Mouse (Mus musculus): ENCODE measurements at regions not wholly inside any gene's neighbourhood (a gene's known extent, or its start where the extent isn't known, plus 50 kb on each side); places are given as distances from the start of the nearest gene placed in this dataset.

DNA sequence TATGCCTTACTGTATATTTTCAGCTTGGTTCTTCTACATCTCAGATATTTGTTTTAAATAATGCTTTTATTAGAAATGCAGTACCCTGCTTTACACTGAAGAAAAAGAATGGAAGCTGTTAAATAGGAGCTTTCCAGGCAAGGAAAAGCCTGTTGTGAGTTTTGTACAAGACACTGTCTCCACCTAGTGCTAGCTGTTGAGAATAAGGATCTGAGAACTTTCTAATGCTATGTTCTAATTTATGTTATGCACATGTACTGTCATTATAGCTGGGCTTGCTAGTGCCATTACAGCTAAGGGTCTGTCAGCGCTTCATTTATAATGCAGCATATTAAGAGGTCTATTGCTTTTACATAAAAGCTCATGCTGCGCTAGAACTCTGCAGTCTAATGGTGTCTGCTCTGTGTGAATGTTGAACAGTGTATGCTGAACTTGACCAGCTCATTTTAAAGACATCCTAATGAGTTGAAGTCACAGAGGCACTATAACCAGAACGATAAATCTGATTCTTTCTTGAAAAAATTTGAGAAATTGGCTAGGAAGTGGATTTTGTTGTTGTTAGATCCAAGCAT is 315.4 kb upstream of the Dnajc24 start:
- H3K4me1 ChIP-seq (replicated peaks; ENCODE audit: control insufficient read depth, insufficient read depth, low read length): no peaks in the 10 kb centered on the region
- no peak for ATAC-seq (replicated peaks; ENCODE audit: low FRiP score, low TSS enrichment, low read depth)
- H3K27ac ChIP-seq (ENCODE audit: low read depth): no peak overlapping the region
- no peak overlapping the region for H3K4me2 ChIP-seq (ENCODE audit: low read length)
- H3K9ac ChIP-seq (ENCODE audit: low read length): no peak overlapping the region
- no peaks in the 10 kb centered on the region for H3K9me3 ChIP-seq (ENCODE audit: control insufficient read depth, low read length)
- H3K4me3 ChIP-seq (ENCODE audit: low read depth, low read length): no peak overlapping the region
- H3K27me3 ChIP-seq (replicated peaks; ENCODE audit: control insufficient read depth, insufficient read depth, low read length): no peaks in the 10 kb centered on the region
- no peak for DNase-seq (ENCODE audit: low spot score)
- 83% methylated on average over 3 of the region's 3 CpGs for WGBS
- H3K36me3 ChIP-seq (ENCODE audit: control insufficient read depth, insufficient read depth, low read length): no peaks in the 10 kb centered on the region

- no peak overlapping the region for H3K4me3 ChIP-seq (ENCODE audit: low read depth, low read length)
- H3K36me3 ChIP-seq (ENCODE audit: control insufficient read depth, insufficient read depth, low read length): no peaks in the 10 kb centered on the region
- H3K27ac ChIP-seq (ENCODE audit: low read depth): no peak overlapping the region
- no peaks in the 10 kb centered on the region for H3K9me3 ChIP-seq (ENCODE audit: control insufficient read depth, low read length)
- WGBS: 74% methylated on average over 6 of the region's 6 CpGs
- DNase-seq (ENCODE audit: low spot score) (no peak), ATAC-seq (replicated peaks; ENCODE audit: low FRiP score, low TSS enrichment, low read depth) (no peak)
- H3K9ac ChIP-seq (ENCODE audit: low read length): no peak overlapping the region
- no peaks in the 10 kb centered on the region for H3K27me3 ChIP-seq (replicated peaks; ENCODE audit: control insufficient read depth, insufficient read depth, low read length)
- no peaks in the 10 kb centered on the region for H3K4me1 ChIP-seq (replicated peaks; ENCODE audit: control insufficient read depth, insufficient read depth, low read length)
- no peak overlapping the region for H3K4me2 ChIP-seq (ENCODE audit: low read length)
These were observed 343.4 kb upstream of the Dnajc24 start for GRCm38 (mm10) chr2:106346781-106347180.

GRCm38 (mm10) chr2:106347249-106347648 is 343.9 kb upstream of the Dnajc24 start:
- no peak overlapping the region for H3K9ac ChIP-seq (ENCODE audit: low read length)
- no peak overlapping the region for H3K4me3 ChIP-seq (ENCODE audit: low read depth, low read length)
- WGBS: 79% methylated on average over 7 of the region's 7 CpGs
- no peak overlapping the region for H3K4me2 ChIP-seq (ENCODE audit: low read length)
- H3K4me1 ChIP-seq (replicated peaks; ENCODE audit: control insufficient read depth, insufficient read depth, low read length): no peaks in the 10 kb centered on the region
- ATAC-seq (replicated peaks; ENCODE audit: low FRiP score, low TSS enrichment, low read depth) (no peak), DNase-seq (ENCODE audit: low spot score) (no peak)
- no peaks in the 10 kb centered on the region for H3K27me3 ChIP-seq (replicated peaks; ENCODE audit: control insufficient read depth, insufficient read depth, low read length)
- H3K9me3 ChIP-seq (ENCODE audit: control insufficient read depth, low read length): no peaks in the 10 kb centered on the region
- no peaks in the 10 kb centered on the region for H3K36me3 ChIP-seq (ENCODE audit: control insufficient read depth, insufficient read depth, low read length)
- H3K27ac ChIP-seq (ENCODE audit: low read depth): no peak overlapping the region

GRCm38 (mm10) chr2:106355565-106355964 is 337.5 kb upstream of the Mpped2 start:
- Histone ChIP-seq H3K9me3 (ENCODE audit: control insufficient read depth, low read length) (no peaks in the 10 kb centered on the region), H3K9ac (ENCODE audit: low read length) (no peak overlapping the region), H3K27ac (ENCODE audit: low read depth) (no peak overlapping the region), H3K36me3 (ENCODE audit: control insufficient read depth, insufficient read depth, low read length) (no peaks in the 10 kb centered on the region), H3K4me2 (ENCODE audit: low read length) (no peak overlapping the region), H3K4me3 (ENCODE audit: low read depth, low read length) (no peak overlapping the region), H3K4me1 (replicated peaks; ENCODE audit: control insufficient read depth, insufficient read depth, low read length) (no peaks in the 10 kb centered on the region; the same call in 1 of the 2 replicates), H3K27me3 (replicated peaks; ENCODE audit: control insufficient read depth, insufficient read depth, low read length) (no peaks in the 10 kb centered on the region)
- DNase-seq (ENCODE audit: low spot score) (no peak), ATAC-seq (replicated peaks; ENCODE audit: low FRiP score, low TSS enrichment, low read depth) (peak; percentile 59; the same call in 1 of the 2 replicates)
- 65% methylated on average over 3 of the region's 3 CpGs for whole genome bisulfite sequencing

- no peak overlapping the region for H3K27ac ChIP-seq (ENCODE audit: low read depth)
- no peak overlapping the region for H3K9ac ChIP-seq (ENCODE audit: low read length)
- H3K36me3 ChIP-seq (ENCODE audit: control insufficient read depth, insufficient read depth, low read length): no peaks in the 10 kb centered on the region
- no peaks in the 10 kb centered on the region; the same call in 1 of the 2 replicates for H3K4me1 ChIP-seq (replicated peaks; ENCODE audit: control insufficient read depth, insufficient read depth, low read length)
- H3K4me2 ChIP-seq (ENCODE audit: low read length): no peak overlapping the region
- ATAC-seq (replicated peaks; ENCODE audit: low FRiP score, low TSS enrichment, low read depth) (peak; percentile 88), DNase-seq (ENCODE audit: low spot score) (peak; percentile 77)
- 37% methylated on average over 5 of the region's 5 CpGs for WGBS
- no peaks in the 10 kb centered on the region for H3K27me3 ChIP-seq (replicated peaks; ENCODE audit: control insufficient read depth, insufficient read depth, low read length)
- H3K9me3 ChIP-seq (ENCODE audit: control insufficient read depth, low read length): no peaks in the 10 kb centered on the region
- no peak overlapping the region for H3K4me3 ChIP-seq (ENCODE audit: low read depth, low read length)
These were observed 337.0 kb upstream of the Mpped2 start for GRCm38 (mm10) chr2:106355984-106356547.

GRCm38 (mm10) chr2:106368641-106369040 is 324.4 kb upstream of the Mpped2 start:
- H3K9ac ChIP-seq (ENCODE audit: low read length): no peak overlapping the region
- H3K9me3 ChIP-seq (ENCODE audit: control insufficient read depth, low read length): no peaks in the 10 kb centered on the region
- ATAC-seq (replicated peaks; ENCODE audit: low FRiP score, low TSS enrichment, low read depth): no peak
- no peak for DNase-seq (ENCODE audit: low spot score)
- H3K27me3 ChIP-seq (replicated peaks; ENCODE audit: control insufficient read depth, insufficient read depth, low read length): no peaks in the 10 kb centered on the region
- H3K36me3 ChIP-seq (ENCODE audit: control insufficient read depth, insufficient read depth, low read length): no peaks in the 10 kb centered on the region
- WGBS: 86% methylated on average over 5 of the region's 5 CpGs
- H3K4me3 ChIP-seq (ENCODE audit: low read depth, low read length): no peak overlapping the region
- no peak overlapping the region for H3K4me2 ChIP-seq (ENCODE audit: low read length)
- no peaks in the 10 kb centered on the region for H3K4me1 ChIP-seq (replicated peaks; ENCODE audit: control insufficient read depth, insufficient read depth, low read length)
- H3K27ac ChIP-seq (ENCODE audit: low read depth): no peak overlapping the region

GRCm38 (mm10) chr2:106383415-106384285 is 309.4 kb upstream of the Mpped2 start:
- Histone ChIP-seq H3K9ac (ENCODE audit: low read length) (no peak overlapping the region), H3K4me2 (ENCODE audit: low read length) (no peak overlapping the region), H3K4me1 (replicated peaks; ENCODE audit: control insufficient read depth, insufficient read depth, low read length) (no peaks in the 10 kb centered on the region), H3K27me3 (replicated peaks; ENCODE audit: control insufficient read depth, insufficient read depth, low read length) (no peaks in the 10 kb centered on the region), H3K36me3 (ENCODE audit: control insufficient read depth, insufficient read depth, low read length) (no peaks in the 10 kb centered on the region), H3K9me3 (ENCODE audit: control insufficient read depth, low read length) (no peaks in the 10 kb centered on the region), H3K4me3 (ENCODE audit: low read depth, low read length) (no peak overlapping the region), H3K27ac (ENCODE audit: low read depth) (peak overlapping the region; percentile 6; the same call in 1 of the 2 replicates)
- 56% methylated on average over 14 of the region's 14 CpGs for WGBS
- DNase-seq (ENCODE audit: low spot score) (no peak), ATAC-seq (replicated peaks; ENCODE audit: low FRiP score, low TSS enrichment, low read depth) (no peak)

GRCm38 (mm10) chr2:106384286-106384595 is 308.8 kb upstream of the Mpped2 start:
- Histone ChIP-seq H3K27ac (ENCODE audit: low read depth) (no peak overlapping the region), H3K4me1 (replicated peaks; ENCODE audit: control insufficient read depth, insufficient read depth, low read length) (no peaks in the 10 kb centered on the region), H3K9me3 (ENCODE audit: control insufficient read depth, low read length) (no peaks in the 10 kb centered on the region), H3K27me3 (replicated peaks; ENCODE audit: control insufficient read depth, insufficient read depth, low read length) (no peaks in the 10 kb centered on the region), H3K4me2 (ENCODE audit: low read length) (no peak overlapping the region), H3K4me3 (ENCODE audit: low read depth, low read length) (no peak overlapping the region), H3K9ac (ENCODE audit: low read length) (no peak overlapping the region), H3K36me3 (ENCODE audit: control insufficient read depth, insufficient read depth, low read length) (no peaks in the 10 kb centered on the region)
- 81% methylated on average over 5 of the region's 5 CpGs for WGBS
- ATAC-seq (replicated peaks; ENCODE audit: low FRiP score, low TSS enrichment, low read depth) (no peak), DNase-seq (ENCODE audit: low spot score) (no peak)

Measured in intestine, embryonic 14.5 days (tissue).